Comparison of ENCODE assay signal across 8 mouse cellular contexts in genomic region chr2:127006634-127007370, GRCm38 (mm10). TPM values are rescaled to one million over a fixed set of nuclear protein-coding genes. Genes with fewer than 3 reads are reported as not detected.
A peak's percentile ranks its signal among the peaks of the same experiment; 100 is the strongest.
DNase-seq lines count a peak whose midpoint lies in the region; ATAC-seq and TF ChIP-seq lines count a peak whose summit lies in the region.

No protein-coding gene starts in this region.

- TF ChIP-seq POLR2A in kidney, adult 2 months (IDR thresholded peaks at IDR 0.05; ENCODE audit: low read depth, low read length): no peak

- no peaks in the 10 kb centered on the region for H3K9me3 ChIP-seq in liver, embryonic 16.5 days (replicated peaks; ENCODE audit: control insufficient read depth, low read length)
- no peaks in the 10 kb centered on the region for H3K9me3 ChIP-seq in neural tube, embryonic 12.5 days

- H3K4me1 ChIP-seq in kidney, adult 2 months (ENCODE audit: control insufficient read depth, insufficient read depth, low read length): peaks cover 8% of the 10 kb centered on the region; the same call in 1 of the 2 replicates
- H3K4me1 ChIP-seq in liver, embryonic 16.5 days (ENCODE audit: control insufficient read depth, low read depth, low read length): peaks cover 8% of the 10 kb centered on the region
- peaks cover 12% of the 10 kb centered on the region; the same call in 1 of the 2 replicates for H3K4me1 ChIP-seq in neural tube, embryonic 12.5 days

- peak overlapping the region; percentile 43 for H3K9ac ChIP-seq in liver, embryonic 16.5 days (ENCODE audit: low read depth, low read length)
- no peak overlapping the region for H3K9ac ChIP-seq in neural tube, embryonic 12.5 days

- peak; percentile 74 to 75 for DNase-seq in B cell, adult 2 months
- peak; percentile 68 for DNase-seq in MN1 (ENCODE audit: low spot score)
- peak; percentile 22 to 61 for DNase-seq in cerebellum, postnatal 25 days
- peak; percentile 70 for DNase-seq in heart, adult 8-10 months (ENCODE audit: low spot score)
- DNase-seq in kidney, adult 2 months: peak; percentile 71
- DNase-seq in yolk sac, embryonic 10.5 days (ENCODE audit: low spot score): peak; percentile 24

- H3K27me3 ChIP-seq in kidney, adult 2 months (replicated peaks; ENCODE audit: control insufficient read depth, insufficient read depth, low read length): no peaks in the 10 kb centered on the region
- H3K27me3 ChIP-seq in liver, embryonic 16.5 days (ENCODE audit: control insufficient read depth, insufficient read depth, low read depth, low read length): no peaks in the 10 kb centered on the region
- H3K27me3 ChIP-seq in neural tube, embryonic 12.5 days (replicated peaks): no peaks in the 10 kb centered on the region

- ATAC-seq in liver, embryonic 16.5 days (ENCODE audit: low read depth): no peak
- no peak for ATAC-seq in neural tube, embryonic 12.5 days (ENCODE audit: low FRiP score, low read depth)

- peak overlapping the region; percentile 50 for H3K4me2 ChIP-seq in liver, embryonic 16.5 days (ENCODE audit: low read depth, low read length)
- H3K4me2 ChIP-seq in neural tube, embryonic 12.5 days (replicated peaks): 0 out of 2 replicates have a peak overlapping the region, but pooled peaks have one; percentile 24

- TF ChIP-seq CTCF in kidney, adult 2 months (conservative IDR thresholded peaks at IDR 0.05; ENCODE audit: insufficient read depth, insufficient read length, low read depth, low read length): peak; percentile 69

- H3K27ac ChIP-seq in kidney, adult 2 months (ENCODE audit: insufficient read depth, low read depth, low read length): no peak overlapping the region
- H3K27ac ChIP-seq in liver, embryonic 16.5 days (ENCODE audit: low read length): no peak overlapping the region
- H3K27ac ChIP-seq in neural tube, embryonic 12.5 days: no peak overlapping the region

- H3K36me3 ChIP-seq in kidney, adult 2 months (ENCODE audit: control insufficient read depth, insufficient read depth, low read length): no peaks in the 10 kb centered on the region
- H3K36me3 ChIP-seq in liver, embryonic 16.5 days (ENCODE audit: control insufficient read depth, insufficient read depth): no peaks in the 10 kb centered on the region; the same call in 1 of the 2 replicates
- H3K36me3 ChIP-seq in neural tube, embryonic 12.5 days: peaks cover 4% of the 10 kb centered on the region; the same call in 1 of the 2 replicates

- 36% methylated on average over 12 of the region's 12 CpGs for WGBS in kidney, adult 2 months
- 32% methylated on average over 12 of the region's 12 CpGs for WGBS in liver, embryonic 16.5 days (ENCODE audit: insufficient replicate concordance)
- WGBS in neural tube, embryonic 12.5 days: 44% methylated on average over 12 of the region's 12 CpGs

- H3K4me3 ChIP-seq in kidney, adult 2 months (ENCODE audit: insufficient read depth, low read depth, low read length): peak overlapping the region; percentile 53
- peak overlapping the region; percentile 47 for H3K4me3 ChIP-seq in liver, embryonic 16.5 days (ENCODE audit: low read depth, low read length)
- no peak overlapping the region for H3K4me3 ChIP-seq in neural tube, embryonic 12.5 days

RNA-seq across cellular contexts. Expression of gene Ap4e1, which starts 1.7 kb away (rescaled TPM):
- total RNA-seq in heart, adult 8-10 months (2022): 1 to 10 TPM; 5.1 to 5.9 (median 5.7) TPM
- 1.8 and 2.4 TPM in 2 replicates for polyA plus RNA-seq in kidney, adult 2 months (2012; rRNA removed)
- polyA plus RNA-seq in liver, embryonic 16.5 days (2015; fragmentation: Nextera tagmentation; extraction: Ambion mirVana): 4.3 and 5.0 TPM in 2 replicates
- polyA plus RNA-seq in neural tube, embryonic 12.5 days (2016; fragmentation: Nextera tagmentation; extraction: Ambion mirVana): 13.2 TPM in 2 replicates

Comparison
In these comparisons a context has a peak if more than half of its experiments do, and no peak if none do; other contexts are left out.
1. DNase-seq: peak in every context shown above with its lines; median percentile 74 in B cell, adult 2 months; 71 in kidney, adult 2 months; 70 in heart, adult 8-10 months; 68 in MN1; 42 in cerebellum, postnatal 25 days; 24 in yolk sac, embryonic 10.5 days.